Mouse (Mus musculus) liver, embryonic 14.5 days (tissue): ENCODE measurements at regions not wholly inside any gene's neighbourhood (a gene's known extent, or its start where the extent isn't known, plus 50 kb on each side); places are given as distances from the start of the nearest gene placed in this dataset.

Experiments used
- CTCF ChIP-seq: IDR thresholded peaks from 2 replicates; pipeline ENCODE4 v1.5.1; 2016; ENCODE audit warnings: antibody characterized with exemption, low read depth, control low read depth
- EP300 ChIP-seq: IDR thresholded peaks from 2 replicates; pipeline ENCODE4 v1.6.1; 2016; ENCODE audit warnings: antibody characterized with exemption, low read depth

- no peak for TF ChIP-seq CTCF
- no peak for TF ChIP-seq EP300
Observed at GRCm38 (mm10) chr2:167836611-167837010, 95.2 kb upstream of the Ptpn1 start.
